Mouse (Mus musculus) embryonic facial prominence, embryonic 10.5 days (tissue): ENCODE data around the gene Saa4. TPM values are rescaled to one million over a fixed set of nuclear protein-coding genes. Genes with fewer than 3 reads are reported as not detected.
A peak's percentile ranks its signal among the peaks of the same experiment; 100 is the strongest.
"Not testable (repeated sequence)": the region's sequence is repeated elsewhere in the genome, so short reads cannot be mapped to it uniquely, and the experiment has no call there.

Experiments used
- DNase-seq: peaks from one replicate; pipeline ENCODE4 v3.0.0-alpha.2; 2017; ENCODE audit warnings: low spot score
- H3K27ac ChIP-seq: fragments of 300-500 bp; sonication (generic); replicated peaks from 2 replicates; pipeline ENCODE4 v1.5.1; 2016; ENCODE audit warnings: mild to moderate bottlenecking
- H3K27me3 ChIP-seq: fragments of 300-500 bp; sonication (generic); replicated peaks from 2 replicates; pipeline ENCODE4 v1.6.1; 2016; ENCODE audit warnings: low read depth, mild to moderate bottlenecking; ENCODE audit not compliant: poor library complexity, severe bottlenecking
- H3K36me3 ChIP-seq: fragments of 300-500 bp; sonication (generic); replicated peaks from 2 replicates; pipeline ENCODE4 v1.6.1; 2016; ENCODE audit warnings: mild to moderate bottlenecking, moderate library complexity
- H3K4me1 ChIP-seq: fragments of 300-500 bp; sonication (generic); 2 replicates; pipeline ENCODE4 v1.6.1; 2016
- H3K4me3 ChIP-seq: fragments of 300-500 bp; sonication (generic); 2 replicates; pipeline ENCODE4 v1.5.1; 2016; ENCODE audit warnings: mild to moderate bottlenecking, moderate library complexity
- H3K9me3 ChIP-seq: fragments of 300-500 bp; sonication (generic); 2 replicates; pipeline ENCODE4 v1.6.1; 2016; ENCODE audit warnings: mild to moderate bottlenecking
- WGBS: fragments of 180-500 bp; shearing (Covaris S2); methylation state at CpG from one replicate; pipeline ENCODE4 v1.1.7; 2016; 5-methylcytosine and 5-hydroxymethylcytosine counted together
- polyA plus RNA-seq: library from polyadenylated mRNA; unstranded; fragments of >200 nt; fragmentation: Nextera tagmentation; extraction: Ambion mirVana; gene quantifications from 2 replicates; pipeline ENCODE4 v1.2.1, GENCODE M21; 2016

Gene Saa4
- polyA plus RNA-seq, 1 experiment from 2014 or later, result not detected

GRCm38 (mm10) chr7:46712250-46712649, 20.2 kb downstream of the Saa4 start:
- no peak overlapping the region for H3K27ac ChIP-seq
- 72% methylated on average over 6 of the region's 6 CpGs for WGBS
- H3K27me3 ChIP-seq, result no peaks in the 10 kb centered on the region
- H3K9me3 ChIP-seq, result no peaks in the 10 kb centered on the region
- peaks cover 17% of the 10 kb centered on the region for H3K36me3 ChIP-seq
- H3K4me1 ChIP-seq, result peaks cover 13% of the 10 kb centered on the region
- no peak for DNase-seq
- H3K4me3 ChIP-seq, result no peak overlapping the region

GRCm38 (mm10) chr7:46710390-46710844, 22.0 kb downstream of the Saa4 start, which contains the start of gene Saal1:
Gene Saal1, minus strand, starts transcription at chr7:46710680.
- peak; percentile 97 for DNase-seq
- H3K36me3 ChIP-seq, result peaks cover 36% of the 10 kb centered on the region
- WGBS, result 1% methylated on average over 38 of the region's 38 CpGs
- peak within 1 kb of the TSS; percentile 93 for H3K4me3 ChIP-seq
- peak within 1 kb of the TSS; percentile 98 for H3K27ac ChIP-seq
- H3K9me3 ChIP-seq, result no peaks in the 10 kb centered on the region
- peaks cover 13% of the 10 kb centered on the region for H3K4me1 ChIP-seq
- H3K27me3 ChIP-seq, result no peaks in the 10 kb centered on the region

GRCm38 (mm10) chr7:46700521-46701025, 31.8 kb downstream of the Saa4 start:
- Histone ChIP-seq H3K27ac (no peak overlapping the region), H3K36me3 (peaks cover 100% of the 10 kb centered on the region)

GRCm38 (mm10) chr7:46696754-46697153, 35.6 kb downstream of the Saa4 start:
- H3K36me3 ChIP-seq, result peaks cover 99% of the 10 kb centered on the region
- no peak overlapping the region for H3K4me3 ChIP-seq
- no peaks in the 10 kb centered on the region for H3K9me3 ChIP-seq
- WGBS, result 100% methylated on average over 1 of the region's 1 CpGs
- no peaks in the 10 kb centered on the region for H3K27me3 ChIP-seq
- DNase-seq, result no peak
- H3K4me1 ChIP-seq, result no peaks in the 10 kb centered on the region
- no peak overlapping the region for H3K27ac ChIP-seq

More at GRCm38 (mm10) chr7:46700521-46701025, 31.8 kb downstream of the Saa4 start:
- Histone ChIP-seq H3K9me3 (no peaks in the 10 kb centered on the region), H3K4me3 (no peak overlapping the region), H3K27me3 (no peaks in the 10 kb centered on the region), H3K4me1 (no peaks in the 10 kb centered on the region)
- DNase-seq, result no peak
- 93% methylated on average over 6 of the region's 6 CpGs for WGBS

- H3K4me3 ChIP-seq, result no peak overlapping the region
- no peak overlapping the region for H3K27ac ChIP-seq
- 91% methylated on average over 5 of the region's 5 CpGs for WGBS
- no peaks in the 10 kb centered on the region for H3K27me3 ChIP-seq
- peaks cover 46% of the 10 kb centered on the region for H3K36me3 ChIP-seq
- DNase-seq, result no peak
- H3K4me1 ChIP-seq, result no peaks in the 10 kb centered on the region
- no peaks in the 10 kb centered on the region for H3K9me3 ChIP-seq
Observed at GRCm38 (mm10) chr7:46686827-46687226, 45.6 kb downstream of the Saa4 start.

- no peak for DNase-seq
- Histone ChIP-seq H3K9me3 (no peaks in the 10 kb centered on the region), H3K36me3 (no peaks in the 10 kb centered on the region), H3K27ac (no peak overlapping the region), H3K4me3 (no peak overlapping the region), H3K27me3 (no peaks in the 10 kb centered on the region), H3K4me1 (no peaks in the 10 kb centered on the region)
Observed at GRCm38 (mm10) chr7:46680732-46681131, 51.7 kb downstream of the Saa4 start.

- not testable (repeated sequence) for H3K4me3 ChIP-seq, H3K4me1 ChIP-seq, H3K36me3 ChIP-seq, DNase-seq, H3K27ac ChIP-seq, H3K9me3 ChIP-seq, H3K27me3 ChIP-seq
- WGBS, result 89% methylated on average over 7 of the region's 7 CpGs
Observed at GRCm38 (mm10) chr7:46679044-46679443, 53.4 kb downstream of the Saa4 start.

- Histone ChIP-seq H3K27me3 (no peaks in the 10 kb centered on the region), H3K4me3 (no peak overlapping the region), H3K36me3 (no peaks in the 10 kb centered on the region), H3K4me1 (no peaks in the 10 kb centered on the region), H3K9me3 (no peaks in the 10 kb centered on the region), H3K27ac (no peak overlapping the region)
- no peak for DNase-seq
- whole genome bisulfite sequencing, result 89% methylated on average over 3 of the region's 3 CpGs
Observed at GRCm38 (mm10) chr7:46678417-46678816, 54.0 kb downstream of the Saa4 start.

Other genes starting within 250 kb of the Saa4 start
- 12.7 and 13.4 TPM in 2 replicates for gene Sergef, start 92.8 kb downstream of the Saa4 start, polyA plus RNA-seq
- gene Tph1, start 60.1 kb downstream of the Saa4 start, polyA plus RNA-seq, result 0.25 and 0.27 TPM in 2 replicates
- gene Saal1, start 21.9 kb downstream of the Saa4 start, polyA plus RNA-seq, result 40.7 and 46.0 TPM in 2 replicates
- gene Saa3, start 16.9 kb downstream of the Saa4 start, polyA plus RNA-seq, result not detected in 2 replicates
- gene Saa1, start 10.4 kb upstream of the Saa4 start, polyA plus RNA-seq, result 1.3 and 1.5 TPM in 2 replicates
- gene Saa2, start 19.2 kb upstream of the Saa4 start, polyA plus RNA-seq, result 1.5 and 1.8 TPM in 2 replicates
- gene Hps5, start 63.5 kb upstream of the Saa4 start, polyA plus RNA-seq, result 17.6 and 19.2 TPM in 2 replicates
- gene Gtf2h1, start 63.5 kb upstream of the Saa4 start, polyA plus RNA-seq, result 49.3 and 50.6 TPM in 2 replicates
- 2,643 and 3,168 TPM in 2 replicates for gene Ldha, start 108.9 kb upstream of the Saa4 start, polyA plus RNA-seq
- gene Ldhc, start 128.6 kb upstream of the Saa4 start, polyA plus RNA-seq, result 0.31 TPM in 1 of 2 replicates, not detected in the other
- 260 and 265 TPM in 2 replicates for gene Tsg101, start 187.4 kb upstream of the Saa4 start, polyA plus RNA-seq
- gene Uevld, start 225.9 kb upstream of the Saa4 start, polyA plus RNA-seq, result 12.7 TPM in 2 replicates